Mouse (Mus musculus): Measurements from ENCODE around the gene Tekt1. TPM values are rescaled to one million over a fixed set of nuclear protein-coding genes. Genes with fewer than 3 reads are reported as not detected.
A peak's percentile ranks its signal among the peaks of the same experiment; 100 is the strongest.

Tekt1 gene
- 0.19 and 0.28 TPM in 2 replicates for polyA plus RNA-seq (2014; fragmentation: Nextera tagmentation; extraction: Ambion mirVana)

GRCm38 (mm10) chr11:72362347-72362741 lies at the start of gene Tekt1:
Gene Tekt1, minus strand, starts transcription at chr11:72362442.
- no peak for ATAC-seq (ENCODE audit: insufficient number of reproducible peaks, insufficient read depth, low FRiP score, low read depth)
- Histone ChIP-seq H3K9ac (ENCODE audit: low read length) (peak within 1 kb of the TSS; percentile 67), H3K36me3 (ENCODE audit: control insufficient read depth, insufficient read depth, low read length) (no peaks in the 10 kb centered on the region), H3K27ac (replicated peaks in 1 of 2; ENCODE audit: control insufficient read depth in 1 of 2, insufficient read depth in 1 of 2, low read depth in 2 of 2, low read length in 2 of 2) (no peak within 1 kb of the TSS), H3K4me2 (ENCODE audit: low read length) (peak within 1 kb of the TSS; percentile 79), H3K4me3 (ENCODE audit: control insufficient read depth in 1 of 2, insufficient read depth in 1 of 2, low read depth in 1 of 2, low read length in 2 of 2) (peak within 1 kb of the TSS; percentile 42 to 57), H3K9me3 (ENCODE audit: control insufficient read depth, low read length) (no peaks in the 10 kb centered on the region), H3K27me3 (ENCODE audit: control insufficient read depth, insufficient read depth, low read length) (no peaks in the 10 kb centered on the region), H3K4me1 (ENCODE audit: control insufficient read depth in 2 of 2, insufficient read depth in 2 of 2, low read length in 2 of 2) (peaks cover 0 to 9% of the 10 kb centered on the region in 2 experiments; a peak in 3 of 4 replicates)
- 32% methylated on average over 10 of the region's 10 CpGs for WGBS

GRCm38 (mm10) chr11:72411945-72412344 lies 49.7 kb upstream of the Tekt1 start:
- Histone ChIP-seq H3K4me1 (ENCODE audit: control insufficient read depth in 2 of 2, insufficient read depth in 2 of 2, low read length in 2 of 2) (peaks cover 70 to 75% of the 10 kb centered on the region in 2 experiments), H3K27me3 (ENCODE audit: control insufficient read depth, insufficient read depth, low read length) (no peaks in the 10 kb centered on the region), H3K9ac (ENCODE audit: low read length) (peak overlapping the region; percentile 94), H3K36me3 (ENCODE audit: control insufficient read depth, insufficient read depth, low read length) (no peaks in the 10 kb centered on the region), H3K27ac (replicated peaks in 1 of 2; ENCODE audit: control insufficient read depth in 1 of 2, insufficient read depth in 1 of 2, low read depth in 2 of 2, low read length in 2 of 2) (peak overlapping the region in 1 of 2 experiments; percentile 96; a peak in 2 of 4 replicates), H3K4me2 (ENCODE audit: low read length) (peak overlapping the region; percentile 73), H3K9me3 (ENCODE audit: control insufficient read depth, low read length) (no peaks in the 10 kb centered on the region), H3K4me3 (ENCODE audit: control insufficient read depth in 1 of 2, insufficient read depth in 1 of 2, low read depth in 1 of 2, low read length in 2 of 2) (peak overlapping the region; percentile 28 to 93)
- ATAC-seq (ENCODE audit: insufficient number of reproducible peaks, insufficient read depth, low FRiP score, low read depth): no peak
- 27% methylated on average over 9 of the region's 9 CpGs for WGBS

GRCm38 (mm10) chr11:72411093-72411921 lies 49.1 kb upstream of the Tekt1 start, which contains the start of gene Smtnl2:
Gene Smtnl2, minus strand, starts transcription at chr11:72411713.
- H3K4me2 ChIP-seq (ENCODE audit: low read length): peak within 1 kb of the TSS; percentile 73
- H3K36me3 ChIP-seq (ENCODE audit: control insufficient read depth, insufficient read depth, low read length): no peaks in the 10 kb centered on the region
- no peaks in the 10 kb centered on the region for H3K27me3 ChIP-seq (ENCODE audit: control insufficient read depth, insufficient read depth, low read length)
- H3K27ac ChIP-seq (replicated peaks in 1 of 2; ENCODE audit: control insufficient read depth in 1 of 2, insufficient read depth in 1 of 2, low read depth in 2 of 2, low read length in 2 of 2): peak within 1 kb of the TSS; percentile 74 to 96
- peaks cover 68 to 75% of the 10 kb centered on the region in 2 experiments for H3K4me1 ChIP-seq (ENCODE audit: control insufficient read depth in 2 of 2, insufficient read depth in 2 of 2, low read length in 2 of 2)
- peak within 1 kb of the TSS; percentile 94 for H3K9ac ChIP-seq (ENCODE audit: low read length)
- no peaks in the 10 kb centered on the region for H3K9me3 ChIP-seq (ENCODE audit: control insufficient read depth, low read length)
- peak; percentile 88 for ATAC-seq (ENCODE audit: insufficient number of reproducible peaks, insufficient read depth, low FRiP score, low read depth)
- H3K4me3 ChIP-seq (ENCODE audit: control insufficient read depth in 1 of 2, insufficient read depth in 1 of 2, low read depth in 1 of 2, low read length in 2 of 2): peak within 1 kb of the TSS; percentile 93
- under 1% methylated on average over 82 of the region's 86 CpGs for WGBS

GRCm38 (mm10) chr11:72410521-72411092 lies 48.4 kb upstream of the Tekt1 start:
- ATAC-seq (ENCODE audit: insufficient number of reproducible peaks, insufficient read depth, low FRiP score, low read depth): no peak
- Histone ChIP-seq H3K9ac (ENCODE audit: low read length) (peak overlapping the region; percentile 94), H3K9me3 (ENCODE audit: control insufficient read depth, low read length) (no peaks in the 10 kb centered on the region), H3K36me3 (ENCODE audit: control insufficient read depth, insufficient read depth, low read length) (no peaks in the 10 kb centered on the region), H3K27ac (replicated peaks in 1 of 2; ENCODE audit: control insufficient read depth in 1 of 2, insufficient read depth in 1 of 2, low read depth in 2 of 2, low read length in 2 of 2) (peak overlapping the region; percentile 74 to 96), H3K4me1 (ENCODE audit: control insufficient read depth in 2 of 2, insufficient read depth in 2 of 2, low read length in 2 of 2) (peaks cover 73 to 75% of the 10 kb centered on the region in 2 experiments), H3K4me3 (ENCODE audit: control insufficient read depth in 1 of 2, insufficient read depth in 1 of 2, low read depth in 1 of 2, low read length in 2 of 2) (peak overlapping the region; percentile 93), H3K27me3 (ENCODE audit: control insufficient read depth, insufficient read depth, low read length) (no peaks in the 10 kb centered on the region), H3K4me2 (ENCODE audit: low read length) (peak overlapping the region; percentile 73)
- under 1% methylated on average over 25 of the region's 25 CpGs for WGBS

- ATAC-seq (ENCODE audit: insufficient number of reproducible peaks, insufficient read depth, low FRiP score, low read depth): no peak
- WGBS: 26% methylated on average over 12 of the region's 12 CpGs
- peaks cover 72 to 75% of the 10 kb centered on the region in 2 experiments for H3K4me1 ChIP-seq (ENCODE audit: control insufficient read depth in 2 of 2, insufficient read depth in 2 of 2, low read length in 2 of 2)
- H3K9ac ChIP-seq (ENCODE audit: low read length): peak overlapping the region; percentile 94
- peak overlapping the region; percentile 77 to 96 for H3K27ac ChIP-seq (replicated peaks in 1 of 2; ENCODE audit: control insufficient read depth in 1 of 2, insufficient read depth in 1 of 2, low read depth in 2 of 2, low read length in 2 of 2)
- H3K9me3 ChIP-seq (ENCODE audit: control insufficient read depth, low read length): no peaks in the 10 kb centered on the region
- peaks cover 4% of the 10 kb centered on the region for H3K36me3 ChIP-seq (ENCODE audit: control insufficient read depth, insufficient read depth, low read length)
- no peaks in the 10 kb centered on the region for H3K27me3 ChIP-seq (ENCODE audit: control insufficient read depth, insufficient read depth, low read length)
- H3K4me2 ChIP-seq (ENCODE audit: low read length): peak overlapping the region; percentile 73
- H3K4me3 ChIP-seq (ENCODE audit: control insufficient read depth in 1 of 2, insufficient read depth in 1 of 2, low read depth in 1 of 2, low read length in 2 of 2): peak overlapping the region; percentile 93
Observed at GRCm38 (mm10) chr11:72409649-72410385, 47.6 kb upstream of the Tekt1 start.

DNA sequence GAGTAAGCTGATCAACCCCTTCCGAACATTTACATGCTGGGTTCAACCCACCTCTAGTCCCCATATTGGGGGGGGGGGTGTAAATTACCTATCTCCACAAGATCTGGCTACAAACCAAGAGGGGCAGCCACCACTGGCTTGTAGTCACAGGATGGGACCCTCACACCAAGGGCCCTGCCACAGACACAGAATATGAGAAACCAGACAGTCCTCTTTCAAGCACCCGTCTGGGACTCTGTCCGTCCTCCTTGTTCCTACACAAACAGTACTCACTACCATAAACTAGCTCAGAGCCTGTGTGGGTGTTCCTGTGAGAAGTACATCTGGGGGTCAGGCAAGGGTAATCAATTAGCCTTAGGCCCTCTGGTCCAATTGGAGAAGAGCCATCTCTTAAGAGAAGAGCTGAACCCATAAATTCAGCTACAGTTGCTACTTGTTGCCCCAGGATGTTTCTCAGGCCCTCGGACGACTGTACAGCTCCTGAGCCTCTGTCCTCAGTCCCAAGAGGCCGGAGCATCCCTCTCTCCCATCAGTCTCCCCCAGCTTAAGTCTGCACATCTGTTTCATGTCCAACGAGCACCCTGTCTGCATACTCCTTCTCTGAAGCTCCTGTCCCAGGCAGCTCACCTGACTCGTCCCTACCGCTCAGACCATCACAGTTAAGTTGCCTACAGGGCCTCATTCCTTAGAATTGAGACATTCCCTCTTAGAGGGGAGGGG lies 46.4 kb upstream of the Tekt1 start:
- H3K27me3 ChIP-seq (ENCODE audit: control insufficient read depth, insufficient read depth, low read length): no peaks in the 10 kb centered on the region
- peak overlapping the region; percentile 94 for H3K9ac ChIP-seq (ENCODE audit: low read length)
- peaks cover 16% of the 10 kb centered on the region for H3K36me3 ChIP-seq (ENCODE audit: control insufficient read depth, insufficient read depth, low read length)
- peaks cover 64 to 75% of the 10 kb centered on the region in 2 experiments for H3K4me1 ChIP-seq (ENCODE audit: control insufficient read depth in 2 of 2, insufficient read depth in 2 of 2, low read length in 2 of 2)
- peak overlapping the region; percentile 95 to 96 for H3K27ac ChIP-seq (replicated peaks in 1 of 2; ENCODE audit: control insufficient read depth in 1 of 2, insufficient read depth in 1 of 2, low read depth in 2 of 2, low read length in 2 of 2)
- WGBS: 20% methylated on average over 9 of the region's 9 CpGs
- no peak for ATAC-seq (ENCODE audit: insufficient number of reproducible peaks, insufficient read depth, low FRiP score, low read depth)
- H3K4me3 ChIP-seq (ENCODE audit: control insufficient read depth in 1 of 2, insufficient read depth in 1 of 2, low read depth in 1 of 2, low read length in 2 of 2): peak overlapping the region; percentile 93
- no peaks in the 10 kb centered on the region for H3K9me3 ChIP-seq (ENCODE audit: control insufficient read depth, low read length)
- peak overlapping the region; percentile 73 for H3K4me2 ChIP-seq (ENCODE audit: low read length)

GRCm38 (mm10) chr11:72407574-72407973 lies 45.3 kb upstream of the Tekt1 start:
- Histone ChIP-seq H3K36me3 (ENCODE audit: control insufficient read depth, insufficient read depth, low read length) (peaks cover 26% of the 10 kb centered on the region), H3K4me3 (ENCODE audit: control insufficient read depth in 1 of 2, insufficient read depth in 1 of 2, low read depth in 1 of 2, low read length in 2 of 2) (peak overlapping the region; percentile 93), H3K27me3 (ENCODE audit: control insufficient read depth, insufficient read depth, low read length) (no peaks in the 10 kb centered on the region), H3K27ac (replicated peaks in 1 of 2; ENCODE audit: control insufficient read depth in 1 of 2, insufficient read depth in 1 of 2, low read depth in 2 of 2, low read length in 2 of 2) (peak overlapping the region; percentile 95 to 96), H3K9me3 (ENCODE audit: control insufficient read depth, low read length) (no peaks in the 10 kb centered on the region), H3K4me2 (ENCODE audit: low read length) (peak overlapping the region; percentile 73), H3K9ac (ENCODE audit: low read length) (peak overlapping the region; percentile 94), H3K4me1 (ENCODE audit: control insufficient read depth in 2 of 2, insufficient read depth in 2 of 2, low read length in 2 of 2) (peaks cover 60 to 73% of the 10 kb centered on the region in 2 experiments)
- 3% methylated on average over 7 of the region's 7 CpGs for WGBS
- peak; percentile 80 for ATAC-seq (ENCODE audit: insufficient number of reproducible peaks, insufficient read depth, low FRiP score, low read depth)

All from heart, embryonic 14.5 days (tissue).